Mouse (Mus musculus) midbrain, postnatal 0 days (tissue): ENCODE measurements at regions not wholly inside any gene's neighbourhood (a gene's known extent, or its start where the extent isn't known, plus 50 kb on each side); places are given as distances from the start of the nearest gene placed in this dataset.

Source experiments
- ATAC-seq: fragments of 200-750 bp; cut with Nextera tagmentation; 2 replicates; pipeline ENCODE4 v1.8.0; 2017; ENCODE audit warnings: moderate number of reproducible peaks, mild to moderate bottlenecking, moderate TSS enrichment, moderate library complexity; ENCODE audit not compliant: low FRiP score
- DNase-seq: peaks from one replicate; pipeline ENCODE4 v3.0.0-alpha.2; 2015; ENCODE audit warnings: low spot score
- H3K27ac ChIP-seq: fragments of 300-500 bp; sonication (generic); 2 replicates; pipeline ENCODE4 v1.5.1; 2014; ENCODE audit warnings: low read depth, mild to moderate bottlenecking, low read length, mixed read lengths
- H3K27me3 ChIP-seq: fragments of 300-500 bp; sonication (generic); 2 replicates; pipeline ENCODE4 v1.6.1; 2014; ENCODE audit warnings: low read length, control low read depth, mixed read lengths; ENCODE audit not compliant: insufficient read depth
- H3K36me3 ChIP-seq: fragments of 300-500 bp; sonication (generic); 2 replicates; pipeline ENCODE4 v1.6.1; 2014; ENCODE audit warnings: low read length, control low read depth, mixed read lengths; ENCODE audit not compliant: insufficient read depth
- H3K4me1 ChIP-seq: fragments of 300-500 bp; sonication (generic); 2 replicates; pipeline ENCODE4 v1.6.1; 2014; ENCODE audit warnings: mild to moderate bottlenecking, control low read depth, antibody characterized with exemption, low read length, mixed read lengths; ENCODE audit not compliant: insufficient read depth
- H3K4me2 ChIP-seq: fragments of 300-500 bp; sonication (generic); 2 replicates; pipeline ENCODE4 v1.6.1; 2014; ENCODE audit warnings: low read depth, mild to moderate bottlenecking, low read length, mixed read lengths; ENCODE audit not compliant: poor library complexity, severe bottlenecking
- H3K4me3 ChIP-seq: fragments of 300-500 bp; sonication (generic); 2 replicates; pipeline ENCODE4 v1.5.1; 2014; ENCODE audit warnings: low read depth, mild to moderate bottlenecking, low read length, moderate library complexity
- H3K9ac ChIP-seq: fragments of 300-500 bp; sonication (generic); replicated peaks from 2 replicates; pipeline ENCODE4 v1.6.1; 2014; ENCODE audit warnings: mild to moderate bottlenecking, low read length, moderate library complexity, mixed read lengths; ENCODE audit not compliant: poor library complexity, severe bottlenecking
- H3K9me3 ChIP-seq: fragments of 300-500 bp; sonication (generic); 2 replicates; pipeline ENCODE4 v1.6.1; 2016; ENCODE audit warnings: low read length, control low read depth
- CTCF ChIP-seq: IDR thresholded peaks from 2 replicates; pipeline ENCODE4 v1.5.1; 2016; ENCODE audit warnings: antibody characterized with exemption, mild to moderate bottlenecking
- WGBS: fragments of 180-500 bp; shearing (Covaris S2); extraction: QIAGEN DNeasy Blood & Tissue Kit; methylation state at CpG from one replicate; pipeline ENCODE4 v1.1.7; 2014; 5-methylcytosine and 5-hydroxymethylcytosine counted together

DNA sequence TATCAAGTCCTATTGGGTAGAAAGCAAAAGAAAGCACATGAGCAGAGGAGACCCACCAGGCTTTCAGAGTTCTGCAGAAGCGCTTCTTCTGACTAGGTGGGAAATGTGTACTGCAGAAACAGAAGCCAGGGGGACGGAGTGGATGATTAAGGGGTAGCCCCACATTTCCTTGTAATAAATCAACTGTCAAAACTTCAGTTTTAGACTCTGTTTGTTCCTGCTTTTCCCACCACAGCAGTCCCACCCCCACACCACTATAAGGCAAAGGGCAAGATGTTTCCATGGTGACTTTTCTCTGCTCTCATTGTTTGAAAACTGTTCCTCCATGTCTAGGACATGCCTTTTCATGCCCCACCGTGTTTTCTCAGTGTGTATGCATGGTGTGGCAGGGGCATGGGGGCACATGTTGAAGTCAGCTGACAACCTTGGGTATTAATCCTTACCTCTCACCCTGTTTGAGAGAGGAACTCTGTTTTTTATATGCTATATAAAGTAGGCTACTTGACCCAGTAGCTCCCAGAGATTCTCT lies 202.8 kb upstream of the Nr4a3 start:
- Histone ChIP-seq H3K4me2 (no peak overlapping the region), H3K36me3 (no peaks in the 10 kb centered on the region), H3K27ac (no peak overlapping the region), H3K27me3 (no peaks in the 10 kb centered on the region), H3K9ac (no peak overlapping the region), H3K4me3 (no peak overlapping the region), H3K4me1 (no peaks in the 10 kb centered on the region), H3K9me3 (no peaks in the 10 kb centered on the region)
- DNase-seq (no peak), ATAC-seq (no peak)
- 61% methylated on average over 3 of the region's 3 CpGs for WGBS
- TF ChIP-seq CTCF = no peak

DNA sequence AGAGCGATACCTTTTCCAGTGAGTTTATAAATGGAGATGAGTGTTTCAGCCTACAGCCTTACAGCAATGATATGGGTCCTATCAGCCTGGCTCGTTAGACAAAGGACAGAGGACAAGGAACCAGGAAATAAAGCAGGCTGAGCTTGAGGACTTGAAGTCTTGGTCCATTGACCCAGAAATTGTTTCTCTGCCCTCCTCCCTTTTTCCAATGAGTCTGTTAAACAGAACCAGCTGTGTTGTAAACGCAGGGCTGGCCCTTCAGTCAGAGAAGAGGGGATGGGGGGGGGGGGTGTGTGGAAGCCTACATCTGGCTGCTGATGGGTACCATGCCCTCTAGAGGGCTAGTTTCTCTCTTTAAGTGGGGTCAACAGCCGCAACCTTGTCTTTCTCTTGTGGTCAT lies 199.7 kb upstream of the Nr4a3 start:
- no peak for TF ChIP-seq CTCF
- ATAC-seq = no peak
- 88% methylated on average over 4 of the region's 4 CpGs for WGBS

GRCm38 (mm10) chr4:47846389-47847318 lies 198.3 kb upstream of the Nr4a3 start:
- no peaks in the 10 kb centered on the region for H3K27me3 ChIP-seq
- DNase-seq = peak; percentile 47
- no peak for TF ChIP-seq CTCF
- no peak overlapping the region for H3K4me3 ChIP-seq
- no peak overlapping the region for H3K27ac ChIP-seq
- H3K4me2 ChIP-seq = no peak overlapping the region
- H3K4me1 ChIP-seq = no peaks in the 10 kb centered on the region
- H3K9me3 ChIP-seq = no peaks in the 10 kb centered on the region
- no peak for ATAC-seq
- no peaks in the 10 kb centered on the region for H3K36me3 ChIP-seq
- 67% methylated on average over 12 of the region's 12 CpGs for WGBS
- no peak overlapping the region for H3K9ac ChIP-seq

More for the DNA sequence above, 199.7 kb upstream of the Nr4a3 start:
- Histone ChIP-seq H3K4me1 (no peaks in the 10 kb centered on the region), H3K9me3 (no peaks in the 10 kb centered on the region), H3K27me3 (no peaks in the 10 kb centered on the region), H3K36me3 (no peaks in the 10 kb centered on the region), H3K4me3 (no peak overlapping the region), H3K9ac (no peak overlapping the region), H3K4me2 (no peak overlapping the region), H3K27ac (no peak overlapping the region)
- no peak for DNase-seq

DNA sequence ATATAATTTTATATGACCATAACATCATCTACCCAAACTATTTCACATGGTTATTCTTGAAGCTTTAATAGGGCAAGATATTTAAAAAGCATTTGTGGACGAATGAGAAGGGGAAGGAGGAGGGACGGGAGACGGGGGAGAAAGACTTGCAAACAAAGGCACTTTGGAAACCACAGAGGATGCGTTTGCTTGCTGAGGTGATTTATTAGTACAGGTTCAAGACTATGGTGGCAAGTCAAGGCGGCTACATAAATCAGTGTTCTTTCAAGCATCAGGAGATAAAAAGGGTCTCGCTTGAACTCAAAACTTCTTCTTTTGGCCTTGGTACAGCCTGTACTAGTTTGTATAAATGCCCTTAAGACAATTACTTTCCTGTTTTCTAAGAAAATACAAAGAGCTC lies 183.8 kb upstream of the Nr4a3 start:
- H3K4me1 ChIP-seq = no peaks in the 10 kb centered on the region
- H3K9ac ChIP-seq = no peak overlapping the region
- no peak overlapping the region for H3K4me3 ChIP-seq
- H3K4me2 ChIP-seq = no peak overlapping the region
- H3K9me3 ChIP-seq = no peaks in the 10 kb centered on the region
- no peaks in the 10 kb centered on the region for H3K36me3 ChIP-seq
- WGBS = 76% methylated on average over 6 of the region's 6 CpGs
- H3K27me3 ChIP-seq = no peaks in the 10 kb centered on the region
- DNase-seq (no peak), ATAC-seq (no peak)
- no peak for TF ChIP-seq CTCF
- H3K27ac ChIP-seq = no peak overlapping the region

DNA sequence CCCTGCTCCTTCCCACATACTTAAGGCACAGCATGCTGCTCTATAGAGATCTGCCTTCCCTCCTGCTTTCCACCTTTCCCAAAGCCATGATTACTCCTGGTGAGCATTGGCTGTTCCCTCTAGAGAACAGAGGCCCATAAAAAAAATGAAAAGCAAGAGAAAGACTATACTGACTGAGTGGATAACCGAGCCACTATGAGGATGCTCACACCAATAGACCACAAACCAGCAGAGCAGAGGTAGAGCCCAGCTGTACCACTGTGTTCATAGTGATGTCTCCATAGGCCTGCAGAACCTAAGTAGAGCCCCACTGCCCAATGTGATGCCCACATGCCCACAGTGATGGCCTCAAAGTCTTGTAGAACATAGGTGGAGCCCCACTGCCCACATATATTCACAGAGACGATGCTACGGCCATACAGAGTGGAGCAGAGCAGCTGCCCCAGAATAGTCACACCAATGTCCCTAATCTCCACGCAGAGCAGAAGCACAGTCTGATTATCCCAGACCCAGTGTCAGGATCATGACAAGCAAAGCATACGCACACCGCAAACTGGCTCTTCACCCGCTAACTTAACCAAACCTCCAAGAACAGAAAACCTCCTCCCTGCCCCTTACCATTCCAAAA lies 174.8 kb upstream of the Nr4a3 start:
- no peak overlapping the region for H3K27ac ChIP-seq
- no peaks in the 10 kb centered on the region for H3K4me1 ChIP-seq
- ATAC-seq (no peak), DNase-seq (no peak)
- no peak overlapping the region for H3K4me3 ChIP-seq
- H3K36me3 ChIP-seq = no peaks in the 10 kb centered on the region
- no peak for TF ChIP-seq CTCF
- no peak overlapping the region for H3K9ac ChIP-seq
- no peak overlapping the region for H3K4me2 ChIP-seq
- no peaks in the 10 kb centered on the region for H3K27me3 ChIP-seq
- 89% methylated on average over 7 of the region's 7 CpGs for WGBS
- no peaks in the 10 kb centered on the region for H3K9me3 ChIP-seq

GRCm38 (mm10) chr4:47870638-47871019 lies 174.3 kb upstream of the Nr4a3 start:
- no peak overlapping the region for H3K27ac ChIP-seq

More at GRCm38 (mm10) chr4:47870638-47871019, 174.3 kb upstream of the Nr4a3 start:
- ATAC-seq = no peak
- Histone ChIP-seq H3K4me3 (no peak overlapping the region), H3K27me3 (no peaks in the 10 kb centered on the region), H3K9ac (no peak overlapping the region), H3K9me3 (no peaks in the 10 kb centered on the region), H3K36me3 (no peaks in the 10 kb centered on the region), H3K4me1 (no peaks in the 10 kb centered on the region), H3K4me2 (no peak overlapping the region)
- 60% methylated on average over 5 of the region's 5 CpGs for WGBS
- DNase-seq = peak; percentile 3
- no peak for TF ChIP-seq CTCF
